Mouse (Mus musculus): Measurements from ENCODE around the gene Accsl. TPM values are rescaled to one million over a fixed set of nuclear protein-coding genes. Genes with fewer than 3 reads are reported as not detected.

The Accsl gene
- total and polyA plus RNA-seq, 2 experiments from 2014 or later, result 0.22 to 1.2 TPM

- 53% methylated on average over 4 of the region's 4 CpGs for WGBS
- Histone ChIP-seq H3K27ac (ENCODE audit: low read depth, low read length) (no peak overlapping the region), H3K4me3 (ENCODE audit: low read depth, low read length) (no peak overlapping the region), H3K4me1 (ENCODE audit: insufficient read depth) (no peaks in the 10 kb centered on the region), H3K9ac (no peak overlapping the region), H3K4me2 (ENCODE audit: low read depth) (no peak overlapping the region), H3K36me3 (ENCODE audit: insufficient read depth) (no peaks in the 10 kb centered on the region), H3K9me3 (ENCODE audit: low read length) (no peaks in the 10 kb centered on the region), H3K27me3 (ENCODE audit: insufficient read depth, low read length) (no peaks in the 10 kb centered on the region)
- no peak for TF ChIP-seq CTCF (IDR thresholded peaks at IDR 0.05; ENCODE audit: low read depth)
- no peak for DNase-seq
- no peak for ATAC-seq
Measured at GRCm38 (mm10) chr2:93863229-93863628, 5.7 kb downstream of the Accsl start.

DNA sequence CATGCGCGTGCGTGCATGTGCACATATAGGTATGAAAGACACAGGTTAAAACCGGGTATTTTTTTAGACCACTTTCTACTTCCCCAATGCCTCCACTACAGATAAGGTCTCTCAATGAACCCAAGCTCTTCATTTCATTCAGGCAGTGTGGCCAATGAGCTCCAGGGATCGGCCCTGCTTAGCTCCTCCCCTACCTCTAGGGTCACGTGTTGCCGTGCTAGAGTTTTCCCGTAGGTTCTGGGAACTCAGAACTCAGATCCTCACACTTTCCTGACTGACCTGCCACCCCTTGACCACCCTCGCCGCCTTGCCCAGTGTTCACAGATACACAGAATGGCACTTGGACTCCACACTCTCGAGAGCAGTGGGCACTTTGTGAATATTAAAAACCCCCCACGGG lies 10.1 kb downstream of the Accsl start:
- Histone ChIP-seq H3K9ac (no peak overlapping the region), H3K27me3 (ENCODE audit: insufficient read depth, low read length) (no peaks in the 10 kb centered on the region), H3K4me3 (ENCODE audit: low read depth, low read length) (no peak overlapping the region), H3K9me3 (ENCODE audit: low read length) (no peaks in the 10 kb centered on the region), H3K4me2 (ENCODE audit: low read depth) (no peak overlapping the region), H3K27ac (ENCODE audit: low read depth, low read length) (no peak overlapping the region), H3K36me3 (ENCODE audit: insufficient read depth) (no peaks in the 10 kb centered on the region), H3K4me1 (ENCODE audit: insufficient read depth) (no peaks in the 10 kb centered on the region)
- TF ChIP-seq CTCF (IDR thresholded peaks at IDR 0.05; ENCODE audit: low read depth), result no peak
- 75% methylated on average over 12 of the region's 12 CpGs for WGBS
- ATAC-seq (no peak), DNase-seq (no peak)

DNA sequence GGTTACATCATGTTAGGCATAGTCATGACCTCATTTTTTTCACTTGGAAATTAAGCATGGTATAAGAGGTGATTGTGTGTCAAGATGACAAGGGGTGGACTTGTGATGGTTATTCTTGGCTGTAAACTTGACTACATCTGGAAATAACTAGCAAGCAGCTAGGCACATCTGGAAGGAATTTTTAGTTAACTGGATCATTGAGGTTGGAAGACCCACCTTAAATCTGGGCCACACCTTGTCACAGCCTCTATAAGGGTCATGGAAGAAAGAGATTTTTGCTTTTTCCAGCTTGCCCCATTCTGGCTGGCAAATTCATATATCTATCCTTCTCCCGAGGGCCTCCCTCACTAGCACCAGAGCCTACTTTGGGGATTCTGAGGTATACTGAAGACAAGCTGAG lies 17.7 kb downstream of the Accsl start:
- WGBS, result 90% methylated on average over 1 of the region's 1 CpGs
- no peak overlapping the region for H3K4me2 ChIP-seq (ENCODE audit: low read depth)
- no peaks in the 10 kb centered on the region for H3K9me3 ChIP-seq (ENCODE audit: low read length)
- no peak overlapping the region for H3K9ac ChIP-seq
- no peak overlapping the region for H3K27ac ChIP-seq (ENCODE audit: low read depth, low read length)
- H3K27me3 ChIP-seq (ENCODE audit: insufficient read depth, low read length), result no peaks in the 10 kb centered on the region
- no peak overlapping the region for H3K4me3 ChIP-seq (ENCODE audit: low read depth, low read length)
- peaks cover 9% of the 10 kb centered on the region for H3K4me1 ChIP-seq (ENCODE audit: insufficient read depth)
- DNase-seq (no peak), ATAC-seq (no peak)
- H3K36me3 ChIP-seq (ENCODE audit: insufficient read depth), result no peaks in the 10 kb centered on the region
- TF ChIP-seq CTCF (IDR thresholded peaks at IDR 0.05; ENCODE audit: low read depth), result no peak

GRCm38 (mm10) chr2:93850317-93850944 lies 18.5 kb downstream of the Accsl start:
- H3K9me3 ChIP-seq (ENCODE audit: low read length), result no peaks in the 10 kb centered on the region
- no peak overlapping the region for H3K27ac ChIP-seq (ENCODE audit: low read depth, low read length)
- H3K27me3 ChIP-seq (ENCODE audit: insufficient read depth, low read length), result no peaks in the 10 kb centered on the region
- ATAC-seq (peak; percentile 12; the same call in 1 of the 2 replicates), DNase-seq (no peak)
- 42% methylated on average over 13 of the region's 13 CpGs for WGBS
- H3K4me1 ChIP-seq (ENCODE audit: insufficient read depth), result peaks cover 9% of the 10 kb centered on the region
- TF ChIP-seq CTCF (IDR thresholded peaks at IDR 0.05; ENCODE audit: low read depth), result no peak
- H3K4me2 ChIP-seq (ENCODE audit: low read depth), result peak overlapping the region; percentile 59
- H3K36me3 ChIP-seq (ENCODE audit: insufficient read depth), result no peaks in the 10 kb centered on the region
- H3K4me3 ChIP-seq (ENCODE audit: low read depth, low read length), result peak overlapping the region; percentile 52; the same call in 1 of the 2 replicates
- H3K9ac ChIP-seq, result no peak overlapping the region

- H3K27ac ChIP-seq (ENCODE audit: low read depth, low read length), result peak within 1 kb of the TSS; percentile 76
- H3K9ac ChIP-seq, result peak within 1 kb of the TSS; percentile 71
- 0% methylated on average over 28 of the region's 28 CpGs for WGBS
- H3K4me2 ChIP-seq (ENCODE audit: low read depth), result peak within 1 kb of the TSS; percentile 59
- peak within 1 kb of the TSS; percentile 52 for H3K4me3 ChIP-seq (ENCODE audit: low read depth, low read length)
- H3K36me3 ChIP-seq (ENCODE audit: insufficient read depth), result peaks cover 2% of the 10 kb centered on the region; the same call in 1 of the 2 replicates
- peak; percentile 66 for TF ChIP-seq CTCF (IDR thresholded peaks at IDR 0.05; ENCODE audit: low read depth)
- ATAC-seq, result peak; percentile 83
- H3K4me1 ChIP-seq (ENCODE audit: insufficient read depth), result peaks cover 9% of the 10 kb centered on the region
- no peaks in the 10 kb centered on the region for H3K27me3 ChIP-seq (ENCODE audit: insufficient read depth, low read length)
- H3K9me3 ChIP-seq (ENCODE audit: low read length), result no peaks in the 10 kb centered on the region
- DNase-seq, result peak; percentile 75
Measured at GRCm38 (mm10) chr2:93849505-93850089, 19.4 kb downstream of the Accsl start, which contains the start of gene Accs. Accs (minus strand) TSS chr2:93849943.

GRCm38 (mm10) chr2:93841349-93841748 lies 27.6 kb downstream of the Accsl start:
- Histone ChIP-seq H3K27me3 (ENCODE audit: insufficient read depth, low read length) (no peaks in the 10 kb centered on the region), H3K27ac (ENCODE audit: low read depth, low read length) (no peak overlapping the region), H3K4me1 (ENCODE audit: insufficient read depth) (no peaks in the 10 kb centered on the region), H3K4me2 (ENCODE audit: low read depth) (no peak overlapping the region), H3K9ac (no peak overlapping the region), H3K4me3 (ENCODE audit: low read depth, low read length) (no peak overlapping the region), H3K9me3 (ENCODE audit: low read length) (no peaks in the 10 kb centered on the region), H3K36me3 (ENCODE audit: insufficient read depth) (peaks cover 37% of the 10 kb centered on the region)
- DNase-seq (no peak), ATAC-seq (no peak)
- TF ChIP-seq CTCF (IDR thresholded peaks at IDR 0.05; ENCODE audit: low read depth), result no peak
- 94% methylated on average over 3 of the region's 3 CpGs for WGBS

- peaks cover 43% of the 10 kb centered on the region for H3K36me3 ChIP-seq (ENCODE audit: insufficient read depth)
Measured at GRCm38 (mm10) chr2:93840109-93840508, 28.8 kb downstream of the Accsl start.

More at GRCm38 (mm10) chr2:93840109-93840508, 28.8 kb downstream of the Accsl start:
- Histone ChIP-seq H3K4me2 (ENCODE audit: low read depth) (no peak overlapping the region), H3K9ac (no peak overlapping the region), H3K4me3 (ENCODE audit: low read depth, low read length) (no peak overlapping the region), H3K27me3 (ENCODE audit: insufficient read depth, low read length) (no peaks in the 10 kb centered on the region), H3K27ac (ENCODE audit: low read depth, low read length) (no peak overlapping the region), H3K9me3 (ENCODE audit: low read length) (no peaks in the 10 kb centered on the region), H3K4me1 (ENCODE audit: insufficient read depth) (no peaks in the 10 kb centered on the region)
- DNase-seq (no peak), ATAC-seq (no peak)
- TF ChIP-seq CTCF (IDR thresholded peaks at IDR 0.05; ENCODE audit: low read depth), result no peak
- 57% methylated on average over 6 of the region's 6 CpGs for WGBS

Measured in forebrain, postnatal 0 days (tissue).